16 mouse cellular contexts compared by ENCODE assay signal in genomic region chr10:108354726-108355391, GRCm38 (mm10). TPM values are rescaled to one million over a fixed set of nuclear protein-coding genes. Genes with fewer than 3 reads are reported as not detected.
DNase-seq lines count a peak whose midpoint lies in the region; ATAC-seq and TF ChIP-seq lines count a peak whose summit lies in the region.
"Had no signal": no experiment of that assay in that cellular context is flagged by ENCODE, and none has a peak within 500 bp of the region (broad histone marks: within the 10 kb centered on the region; RNA-seq: fewer than 3 reads in every experiment).

No protein-coding gene starts in this region.

- TF ChIP-seq CTCF in lung, embryonic 14.5 days (IDR thresholded peaks at IDR 0.05; ENCODE audit: low read depth), result no peak
- no peak for TF ChIP-seq CTCF in lung, postnatal 0 days (IDR thresholded peaks at IDR 0.05)

- H3K36me3 ChIP-seq in lung, embryonic 14.5 days (ENCODE audit: insufficient read depth), result 0 out of 2 replicates have a peak, but pooled peaks cover 5% of the 10 kb centered on the region
- H3K36me3 ChIP-seq in lung, postnatal 0 days (ENCODE audit: insufficient read depth, low read length), result 0 out of 2 replicates have a peak, but pooled peaks cover 4% of the 10 kb centered on the region
- no peaks in the 10 kb centered on the region for H3K36me3 ChIP-seq in forebrain, embryonic 16.5 days (ENCODE audit: control insufficient read depth, insufficient read depth)
- H3K36me3 ChIP-seq: embryonic facial prominence, embryonic 12.5 days had no signal

- no peak overlapping the region for H3K4me2 ChIP-seq in lung, embryonic 14.5 days
- H3K4me2 ChIP-seq in lung, postnatal 0 days (replicated peaks; ENCODE audit: low read depth, low read length), result no peak overlapping the region
- no peak overlapping the region for H3K4me2 ChIP-seq in forebrain, embryonic 16.5 days (ENCODE audit: low read length)
- H3K4me2 ChIP-seq: embryonic facial prominence, embryonic 12.5 days; liver, embryonic 12.5 days had no signal

- no peaks in the 10 kb centered on the region for H3K4me1 ChIP-seq in lung, embryonic 14.5 days (ENCODE audit: insufficient read depth)
- H3K4me1 ChIP-seq in lung, postnatal 0 days (ENCODE audit: insufficient read depth, low read depth, low read length), result no peaks in the 10 kb centered on the region
- H3K4me1 ChIP-seq in forebrain, embryonic 16.5 days (replicated peaks; ENCODE audit: control insufficient read depth, insufficient read depth, low read length), result 0 out of 2 replicates have a peak, but pooled peaks cover 3% of the 10 kb centered on the region
- H3K4me1 ChIP-seq: embryonic facial prominence, embryonic 12.5 days; liver, embryonic 12.5 days had no signal

- no peaks in the 10 kb centered on the region for H3K27me3 ChIP-seq in lung, embryonic 14.5 days (ENCODE audit: insufficient read depth, low read length)
- H3K27me3 ChIP-seq in lung, postnatal 0 days (replicated peaks; ENCODE audit: insufficient read depth, low read length), result no peaks in the 10 kb centered on the region
- H3K27me3 ChIP-seq in forebrain, embryonic 16.5 days (replicated peaks; ENCODE audit: control insufficient read depth, insufficient read depth, low read length), result no peaks in the 10 kb centered on the region
- H3K27me3 ChIP-seq: CH12.LX; embryonic facial prominence, embryonic 12.5 days; liver, embryonic 12.5 days had no signal

- 47% methylated on average over 10 of the region's 10 CpGs for WGBS in lung, embryonic 14.5 days
- WGBS in lung, postnatal 0 days, result 46% methylated on average over 10 of the region's 10 CpGs
- WGBS in forebrain, embryonic 16.5 days, result 12% methylated on average over 10 of the region's 10 CpGs

- no peaks in the 10 kb centered on the region for H3K9me3 ChIP-seq in lung, embryonic 14.5 days (ENCODE audit: low read depth, low read length)
- no peaks in the 10 kb centered on the region for H3K9me3 ChIP-seq in lung, postnatal 0 days (ENCODE audit: low read length)
- 0 out of 2 replicates have a peak, but pooled peaks cover 3% of the 10 kb centered on the region for H3K9me3 ChIP-seq in forebrain, embryonic 16.5 days (ENCODE audit: control insufficient read depth, low read length)
- H3K9me3 ChIP-seq: embryonic facial prominence, embryonic 12.5 days; liver, embryonic 12.5 days had no signal

- H3K4me3 ChIP-seq in lung, embryonic 14.5 days (ENCODE audit: low read depth, low read length), result no peak overlapping the region
- no peak overlapping the region for H3K4me3 ChIP-seq in lung, postnatal 0 days (ENCODE audit: low read depth, low read length)
- no peak overlapping the region for H3K4me3 ChIP-seq in forebrain, embryonic 16.5 days (replicated peaks; ENCODE audit: low read length)
- H3K4me3 ChIP-seq: embryonic facial prominence, embryonic 12.5 days; liver, embryonic 12.5 days had no signal

- H3K27ac ChIP-seq in lung, embryonic 14.5 days (ENCODE audit: low read depth), result peak overlapping the region; percentile 61
- H3K27ac ChIP-seq in lung, postnatal 0 days (ENCODE audit: low read length), result no peak overlapping the region
- H3K27ac ChIP-seq in forebrain, embryonic 16.5 days (ENCODE audit: low read length), result no peak overlapping the region
- H3K27ac ChIP-seq: embryonic facial prominence, embryonic 12.5 days; liver, embryonic 12.5 days had no signal

- peak; percentile 11 to 19 for DNase-seq in cerebellum, postnatal 10 days
- no peak for DNase-seq in cerebellum, adult 9-11 months
- peak; percentile 70 for DNase-seq in lung, embryonic 14.5 days
- no peak for DNase-seq in lung, postnatal 0 days (ENCODE audit: low spot score)
- DNase-seq in embryo, embryonic 10 days (ENCODE audit: low spot score), result peak; percentile 43
- DNase-seq in urinary bladder, postnatal 4 days (ENCODE audit: low spot score in 2 of 2), result no peak
- DNase-seq: cerebellum, adult 18-20 months; gastrocnemius, postnatal 25 days; lung, postnatal 4 days; right cerebral cortex, postnatal 14 days; thymus, adult 2 months had no signal

- no peak for TF ChIP-seq EP300 in lung, postnatal 0 days (IDR thresholded peaks at IDR 0.05)

- H3K9ac ChIP-seq in lung, embryonic 14.5 days, result no peak overlapping the region
- no peak overlapping the region for H3K9ac ChIP-seq in lung, postnatal 0 days (replicated peaks; ENCODE audit: low read depth)
- no peak overlapping the region for H3K9ac ChIP-seq in forebrain, embryonic 16.5 days (replicated peaks; ENCODE audit: low read depth, low read length)
- H3K9ac ChIP-seq: embryonic facial prominence, embryonic 12.5 days; liver, embryonic 12.5 days had no signal

- no peak for ATAC-seq in lung, embryonic 14.5 days (ENCODE audit: insufficient read depth)
- ATAC-seq in lung, postnatal 0 days, result no peak
- 0 out of 2 replicates have a peak, but pooled peaks have one; percentile 18 for ATAC-seq in forebrain, embryonic 16.5 days
- no peak for ATAC-seq in frontal cortex, adult (ENCODE audit: low TSS enrichment)
- ATAC-seq: liver, embryonic 12.5 days had no signal

RNA-seq across cellular contexts. Expression of gene Pawr, which starts 22.9 kb away (rescaled TPM):
- polyA plus RNA-seq in lung, embryonic 14.5 days (2014; fragmentation: Nextera tagmentation; extraction: Ambion mirVana), result 25.5 and 27.4 TPM in 2 replicates
- polyA plus RNA-seq in lung, postnatal 0 days (2015; fragmentation: Nextera tagmentation; extraction: Ambion mirVana), result 15.3 and 19.6 TPM in 2 replicates
- 2.2 and 2.4 TPM in 2 replicates for polyA plus RNA-seq in forebrain, embryonic 16.5 days (2015; fragmentation: Nextera tagmentation; extraction: Ambion mirVana)

Comparison
In these comparisons a context has a peak if more than half of its experiments do, and no peak if none do; other contexts are left out.
1. DNase-seq: peak in cerebellum, postnatal 10 days (2 of 2), lung, embryonic 14.5 days (single experiment) and embryo, embryonic 10 days (single experiment); none in cerebellum, adult 9-11 months (single experiment), lung, postnatal 0 days (single experiment) and urinary bladder, postnatal 4 days (0 of 2).